Mouse (Mus musculus) embryonic fibroblast, embryonic 13.5 days (primary cell): ENCODE measurements at regions not wholly inside any gene's neighbourhood (a gene's known extent, or its start where the extent isn't known, plus 50 kb on each side); places are given as distances from the start of the nearest gene placed in this dataset.

ENCODE experiments used
- CTCF ChIP-seq: IDR thresholded peaks from 2 replicates; pipeline ENCODE4 v1.5.1; 2011; ENCODE audit warnings: mild to moderate bottlenecking, control low read depth, low read length, moderate library complexity, borderline replicate concordance; ENCODE audit not compliant: insufficient read depth
- POLR2A ChIP-seq: IDR thresholded peaks from 2 replicates; pipeline ENCODE4 v1.6.1; 2011; ENCODE audit warnings: low read depth, mild to moderate bottlenecking, control low read depth, low read length, moderate library complexity

GRCm38 (mm10) chr15:6965446-6965845 lies 90.7 kb upstream of the Osmr start:
- TF ChIP-seq POLR2A (no peak), CTCF (no peak)
